Mouse (Mus musculus) megakaryocyte-erythroid progenitor cell, adult 5-6 weeks (primary cell): ENCODE results near the gene Spdye4c. TPM values are rescaled to one million over a fixed set of nuclear protein-coding genes. Genes with fewer than 3 reads are reported as not detected.

Experiments used
- ATAC-seq: replicated peaks from 2 replicates; pipeline ENCODE4 v1.8.0; 2016; ENCODE audit warnings: mild to moderate bottlenecking, inconsistent platforms; ENCODE audit not compliant: severe bottlenecking, poor library complexity, low FRiP score, low TSS enrichment
- total RNA-seq, 2 experiments: library from RNA; stranded (forward) in 1 of 2; stranded (reverse) in 1 of 2; fragments of 200-1000, 215-1000 nt in 1 of 2; fragments of >200 nt in 1 of 2; fragmentation: Nextera tagmentation in 1 of 2; gene quantifications; 2 replicates each; pipeline ENCODE4 v1.2.3; 2014 to 2017

Gene Spdye4c
- total RNA-seq (2014; fragmentation: Nextera tagmentation): not detected in 2 replicates
- total RNA-seq (2017): not detected in 2 replicates

GRCm38 (mm10) chr2:128590909-128591308 is at the start of gene Spdye4c:
TSS of gene Spdye4c (plus strand) at chr2:128591209.
- no peak for ATAC-seq

GRCm38 (mm10) chr2:128543495-128543894 is 47.5 kb upstream of the Spdye4c start:
- no peak for ATAC-seq

- peak; percentile 98 for ATAC-seq
Observed at GRCm38 (mm10) chr2:128544421-128545137, 46.4 kb upstream of the Spdye4c start.

- no peak for ATAC-seq
Observed at GRCm38 (mm10) chr2:128545447-128545846, 45.6 kb upstream of the Spdye4c start.

- no peak for ATAC-seq
Observed at GRCm38 (mm10) chr2:128547079-128547478, 43.9 kb upstream of the Spdye4c start.

GRCm38 (mm10) chr2:128548262-128548661 is 42.7 kb upstream of the Spdye4c start:
- no peak for ATAC-seq

GRCm38 (mm10) chr2:128549561-128549960 is 41.4 kb upstream of the Spdye4c start:
- no peak for ATAC-seq

GRCm38 (mm10) chr2:128549963-128550362 is 41.0 kb upstream of the Spdye4c start:
- no peak for ATAC-seq

- no peak for ATAC-seq
Observed at GRCm38 (mm10) chr2:128552080-128552791, 38.8 kb upstream of the Spdye4c start.

GRCm38 (mm10) chr2:128552798-128553720 is 38.0 kb upstream of the Spdye4c start:
- no peak for ATAC-seq

GRCm38 (mm10) chr2:128555082-128555481 is 35.9 kb upstream of the Spdye4c start:
- no peak for ATAC-seq

- no peak for ATAC-seq
Observed at GRCm38 (mm10) chr2:128564195-128564594, 26.8 kb upstream of the Spdye4c start.

GRCm38 (mm10) chr2:128565904-128566303 is 25.1 kb upstream of the Spdye4c start:
- no peak for ATAC-seq

- ATAC-seq: no peak; the same call in 1 of the 2 replicates
Observed at GRCm38 (mm10) chr2:128566304-128567147, 24.5 kb upstream of the Spdye4c start.

- ATAC-seq: no peak
Observed at GRCm38 (mm10) chr2:128568018-128568417, 23.0 kb upstream of the Spdye4c start.

GRCm38 (mm10) chr2:128568490-128568889 is 22.5 kb upstream of the Spdye4c start:
- ATAC-seq: no peak

- ATAC-seq: no peak
Observed at GRCm38 (mm10) chr2:128571001-128571400, 20.0 kb upstream of the Spdye4c start.

GRCm38 (mm10) chr2:128572726-128573624 is 18.0 kb upstream of the Spdye4c start:
- peak; percentile 81 for ATAC-seq
